Mouse (Mus musculus) forebrain, embryonic 13.5 days (tissue): Measurements from ENCODE around the gene Myo9a. TPM values are rescaled to one million over a fixed set of nuclear protein-coding genes. Genes with fewer than 3 reads are reported as not detected.
A peak's percentile ranks its signal among the peaks of the same experiment; 100 is the strongest.
"Not testable (repeated sequence)": the region's sequence is repeated elsewhere in the genome, so short reads cannot be mapped to it uniquely, and the experiment has no call there.

ENCODE experiments used
- ATAC-seq: fragments of 200-750 bp; cut with Nextera tagmentation; 2 replicates; pipeline ENCODE4 v1.8.0; 2017
- H3K27ac ChIP-seq: fragments of 300-500 bp; sonication (generic); 2 replicates; pipeline ENCODE4 v1.5.1; 2015; ENCODE audit warnings: inconsistent platforms, mild to moderate bottlenecking, moderate library complexity
- H3K27me3 ChIP-seq: fragments of 300-500 bp; sonication (generic); 2 replicates; pipeline ENCODE4 v1.6.1; 2015; ENCODE audit warnings: mild to moderate bottlenecking, inconsistent platforms
- H3K36me3 ChIP-seq: fragments of 300-500 bp; sonication (generic); 2 replicates; pipeline ENCODE4 v1.6.1; 2015; ENCODE audit warnings: mild to moderate bottlenecking, inconsistent platforms; ENCODE audit not compliant: poor library complexity, severe bottlenecking
- H3K4me1 ChIP-seq: fragments of 300-500 bp; sonication (generic); 2 replicates; pipeline ENCODE4 v1.6.1; 2015; ENCODE audit warnings: inconsistent platforms
- H3K4me2 ChIP-seq: fragments of 300-500 bp; sonication (generic); 2 replicates; pipeline ENCODE4 v1.6.1; 2015; ENCODE audit warnings: inconsistent platforms, mild to moderate bottlenecking, moderate library complexity
- H3K4me3 ChIP-seq: fragments of 300-500 bp; sonication (generic); 2 replicates; pipeline ENCODE4 v1.5.1; 2015; ENCODE audit warnings: mild to moderate bottlenecking, inconsistent platforms
- H3K9ac ChIP-seq: fragments of 300-500 bp; sonication (generic); 2 replicates; pipeline ENCODE4 v1.6.1; 2015; ENCODE audit warnings: mild to moderate bottlenecking, inconsistent platforms
- H3K9me3 ChIP-seq: fragments of 300-500 bp; sonication (generic); replicated peaks from 2 replicates; pipeline ENCODE4 v1.6.1; 2016; ENCODE audit warnings: inconsistent platforms
- WGBS: fragments of 180-500 bp; shearing (Covaris S2); methylation state at CpG from one replicate; pipeline ENCODE4 v1.1.7; 2015; 5-methylcytosine and 5-hydroxymethylcytosine counted together
- polyA plus RNA-seq: library from polyadenylated mRNA; unstranded; fragments of >200 nt; fragmentation: Nextera tagmentation; extraction: Ambion mirVana; gene quantifications from 2 replicates; pipeline ENCODE4 v1.2.1, GENCODE M21; 2015

Myo9a gene
- polyA plus RNA-seq, 1 experiment from 2014 or later = 19.2 TPM

DNA sequence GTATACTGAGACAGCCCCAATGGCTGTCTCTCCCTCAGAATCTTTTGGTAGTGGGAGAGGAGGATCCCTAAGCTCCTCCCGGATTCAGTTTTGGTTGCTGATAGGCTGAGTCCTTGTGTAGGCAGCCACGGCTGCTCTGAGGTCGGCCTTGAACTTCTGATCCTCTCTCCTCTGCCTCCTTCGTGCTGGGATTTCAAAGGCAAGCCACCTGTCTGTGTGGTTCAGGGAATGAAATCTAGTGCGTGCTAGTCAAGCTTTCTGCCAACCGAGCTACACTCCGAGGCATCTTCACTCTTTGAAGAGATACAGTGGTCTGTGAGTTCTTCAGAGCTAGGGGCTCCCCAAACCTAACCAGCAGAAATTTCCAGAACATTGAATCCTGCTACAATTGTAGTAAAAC, 202.9 kb downstream of the Myo9a start:
- H3K4me3 ChIP-seq = no peak overlapping the region
- 86% methylated on average over 7 of the region's 7 CpGs for WGBS
- H3K36me3 ChIP-seq = no peaks in the 10 kb centered on the region
- H3K9me3 ChIP-seq = no peaks in the 10 kb centered on the region
- H3K27ac ChIP-seq = no peak overlapping the region
- no peak for ATAC-seq
- no peak overlapping the region for H3K9ac ChIP-seq
- H3K4me2 ChIP-seq = no peak overlapping the region
- no peaks in the 10 kb centered on the region for H3K27me3 ChIP-seq
- no peaks in the 10 kb centered on the region for H3K4me1 ChIP-seq

GRCm38 (mm10) chr9:59955199-59955598, 204.5 kb downstream of the Myo9a start:
- no peaks in the 10 kb centered on the region for H3K9me3 ChIP-seq
- WGBS = 57% methylated on average over 3 of the region's 3 CpGs
- no peak overlapping the region for H3K27ac ChIP-seq
- H3K27me3 ChIP-seq = no peaks in the 10 kb centered on the region
- H3K4me1 ChIP-seq = no peaks in the 10 kb centered on the region
- no peak overlapping the region for H3K9ac ChIP-seq
- H3K4me3 ChIP-seq = no peak overlapping the region
- no peaks in the 10 kb centered on the region for H3K36me3 ChIP-seq
- H3K4me2 ChIP-seq = no peak overlapping the region
- ATAC-seq = no peak

DNA sequence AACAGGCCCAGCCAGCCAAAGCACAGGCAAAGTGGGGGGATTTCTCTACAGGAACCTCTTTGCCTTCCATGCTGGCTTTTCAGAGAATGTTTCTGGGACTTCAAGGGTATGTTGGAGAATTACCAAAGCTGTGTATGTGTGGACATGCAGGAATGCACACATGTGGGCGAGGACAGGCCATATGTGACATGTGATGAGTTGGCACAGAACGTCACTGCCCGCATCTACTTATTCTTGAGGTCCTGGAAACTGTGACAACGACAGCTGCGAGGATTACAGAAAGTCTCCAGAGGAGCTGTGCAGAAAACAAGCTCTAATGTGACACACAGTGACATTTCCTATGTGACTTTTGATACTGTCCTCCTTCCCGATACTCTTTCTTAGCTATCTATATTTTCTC, 205.0 kb downstream of the Myo9a start:
- ATAC-seq = no peak
- Histone ChIP-seq H3K9me3 (no peaks in the 10 kb centered on the region), H3K27me3 (no peaks in the 10 kb centered on the region), H3K4me2 (no peak overlapping the region), H3K27ac (no peak overlapping the region), H3K4me1 (no peaks in the 10 kb centered on the region), H3K36me3 (no peaks in the 10 kb centered on the region), H3K4me3 (no peak overlapping the region), H3K9ac (no peak overlapping the region)
- WGBS = 77% methylated on average over 6 of the region's 6 CpGs

- H3K9me3 ChIP-seq = no peaks in the 10 kb centered on the region
- ATAC-seq = no peak
- no peak overlapping the region for H3K4me2 ChIP-seq
- H3K4me1 ChIP-seq = peaks cover 5% of the 10 kb centered on the region
- no peak overlapping the region for H3K9ac ChIP-seq
- no peak overlapping the region for H3K4me3 ChIP-seq
- H3K27me3 ChIP-seq = no peaks in the 10 kb centered on the region
- no peak overlapping the region for H3K27ac ChIP-seq
- 50% methylated on average over 6 of the region's 6 CpGs for WGBS
- no peaks in the 10 kb centered on the region for H3K36me3 ChIP-seq
Observed at GRCm38 (mm10) chr9:59956496-59956895, 205.8 kb downstream of the Myo9a start.

- 87% methylated on average over 1 of the region's 1 CpGs for WGBS
- not testable (repeated sequence) for ATAC-seq, H3K4me2 ChIP-seq, H3K4me1 ChIP-seq, H3K27ac ChIP-seq, H3K9ac ChIP-seq, H3K36me3 ChIP-seq, H3K9me3 ChIP-seq, H3K4me3 ChIP-seq, H3K27me3 ChIP-seq
Observed at GRCm38 (mm10) chr9:59958115-59958514, 207.4 kb downstream of the Myo9a start.

DNA sequence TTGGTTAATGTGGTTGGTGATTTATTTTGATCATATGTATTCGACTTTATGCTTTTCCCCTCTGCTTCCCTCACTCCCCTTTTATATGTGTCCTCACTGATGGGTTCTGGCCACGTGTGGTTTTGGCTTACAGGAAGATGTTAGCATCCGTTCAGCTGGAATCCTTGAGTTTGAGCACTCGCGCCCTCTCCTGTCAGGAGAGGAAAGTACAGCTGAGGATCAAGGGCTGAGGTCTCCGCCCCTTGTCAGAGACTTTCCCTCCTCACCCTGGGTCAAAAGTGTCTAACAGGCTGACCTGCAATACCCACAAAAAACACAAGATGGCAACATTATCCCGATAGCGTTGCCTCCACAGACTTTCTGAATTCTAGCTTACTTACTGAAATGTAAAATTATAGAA, 208.6 kb downstream of the Myo9a start:
- Histone ChIP-seq H3K36me3 (no peaks in the 10 kb centered on the region), H3K4me3 (no peak overlapping the region), H3K27ac (no peak overlapping the region), H3K9ac (no peak overlapping the region), H3K4me1 (peaks cover 9% of the 10 kb centered on the region), H3K27me3 (no peaks in the 10 kb centered on the region), H3K4me2 (no peak overlapping the region), H3K9me3 (no peaks in the 10 kb centered on the region)
- peak; percentile 51; the same call in 1 of the 2 replicates for ATAC-seq
- WGBS = 2% methylated on average over 8 of the region's 8 CpGs

- ATAC-seq = no peak
- no peak within 1 kb of the TSS for H3K9ac ChIP-seq
Observed at GRCm38 (mm10) chr9:59960559-59960958, 209.9 kb downstream of the Myo9a start, which contains the start of gene Nr2e3. TSS of gene Nr2e3 (minus strand) at chr9:59960659.

DNA sequence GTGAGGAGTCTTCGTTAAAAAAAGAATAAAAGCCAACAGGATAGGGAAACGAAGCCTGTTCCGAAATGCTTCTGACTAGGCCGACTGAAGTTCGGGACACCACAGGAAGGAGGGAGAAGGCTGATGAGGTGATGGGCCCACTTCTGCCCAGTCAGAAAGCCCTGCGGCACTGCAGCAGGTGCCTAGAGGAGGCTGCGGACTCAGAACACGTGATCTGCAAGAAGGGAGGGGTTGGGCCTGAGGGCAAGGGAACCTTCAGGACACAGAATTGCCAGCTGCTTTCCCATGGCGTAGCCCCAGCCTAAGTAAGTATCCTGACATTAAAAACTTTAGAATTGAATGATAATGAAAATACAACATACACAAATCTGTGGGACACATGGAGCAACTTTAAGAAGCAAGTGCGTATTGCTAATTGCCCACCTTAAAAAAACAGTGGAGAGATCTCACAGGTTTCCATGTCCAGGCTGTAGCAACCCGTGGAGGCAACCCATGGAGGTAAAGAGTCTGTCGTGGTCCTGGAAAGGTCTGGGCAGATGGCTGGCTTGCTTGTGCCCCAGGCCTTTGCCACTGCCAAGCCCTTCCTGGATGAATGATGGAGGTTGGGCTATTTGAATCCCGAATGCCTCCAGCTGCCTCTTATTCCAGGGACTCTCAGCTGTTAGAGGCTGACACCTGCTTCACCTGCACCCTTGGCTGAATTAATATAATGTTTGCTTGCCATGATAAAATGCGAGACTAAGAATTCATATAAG, 210.7 kb downstream of the Myo9a start:
- H3K36me3 ChIP-seq = no peaks in the 10 kb centered on the region
- H3K27ac ChIP-seq = no peak overlapping the region
- WGBS = 54% methylated on average over 14 of the region's 14 CpGs
- no peak overlapping the region for H3K4me2 ChIP-seq
- peaks cover 9% of the 10 kb centered on the region for H3K4me1 ChIP-seq
- no peak overlapping the region for H3K9ac ChIP-seq
- no peak overlapping the region for H3K4me3 ChIP-seq
- no peaks in the 10 kb centered on the region for H3K27me3 ChIP-seq
- H3K9me3 ChIP-seq = no peaks in the 10 kb centered on the region
- no peak for ATAC-seq

More at GRCm38 (mm10) chr9:59960559-59960958, 209.9 kb downstream of the Myo9a start, which contains the start of gene Nr2e3:
- WGBS = 89% methylated on average over 10 of the region's 10 CpGs
- Histone ChIP-seq H3K4me3 (no peak within 1 kb of the TSS), H3K27me3 (no peaks in the 10 kb centered on the region), H3K4me1 (peaks cover 9% of the 10 kb centered on the region), H3K27ac (no peak within 1 kb of the TSS), H3K36me3 (no peaks in the 10 kb centered on the region), H3K9me3 (no peaks in the 10 kb centered on the region), H3K4me2 (no peak within 1 kb of the TSS)

GRCm38 (mm10) chr9:59964367-59964766, 213.7 kb downstream of the Myo9a start:
- H3K9me3 ChIP-seq = no peaks in the 10 kb centered on the region
- peaks cover 9% of the 10 kb centered on the region for H3K4me1 ChIP-seq
- no peak overlapping the region for H3K4me3 ChIP-seq
- ATAC-seq = no peak
- no peak overlapping the region for H3K27ac ChIP-seq
- no peak overlapping the region for H3K9ac ChIP-seq
- H3K36me3 ChIP-seq = no peaks in the 10 kb centered on the region
- H3K4me2 ChIP-seq = no peak overlapping the region
- WGBS = 63% methylated on average over 3 of the region's 3 CpGs
- no peaks in the 10 kb centered on the region for H3K27me3 ChIP-seq

DNA sequence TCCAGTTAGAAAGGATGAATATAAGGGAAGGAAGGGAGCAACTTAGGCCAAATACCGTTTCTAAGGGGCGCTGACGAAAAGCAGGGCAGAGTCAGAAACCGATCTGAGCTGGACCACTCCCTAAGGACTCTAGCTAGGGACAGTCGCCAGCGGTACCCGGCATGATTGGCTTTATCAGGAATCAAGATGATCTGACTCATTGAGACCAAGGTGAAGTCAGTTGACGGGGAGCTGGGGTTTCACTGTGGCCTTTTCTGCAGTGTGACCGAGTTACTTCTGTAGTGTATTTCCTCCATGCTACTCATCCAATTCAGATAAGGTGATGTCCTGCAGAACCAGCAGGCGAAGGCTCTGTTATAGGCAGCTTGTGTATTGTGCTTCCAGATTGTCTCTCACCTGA, 214.3 kb downstream of the Myo9a start:
- no peaks in the 10 kb centered on the region for H3K9me3 ChIP-seq
- no peaks in the 10 kb centered on the region for H3K36me3 ChIP-seq
- ATAC-seq = no peak
- H3K27me3 ChIP-seq = no peaks in the 10 kb centered on the region
- no peak overlapping the region for H3K4me3 ChIP-seq
- peaks cover 9% of the 10 kb centered on the region for H3K4me1 ChIP-seq
- H3K4me2 ChIP-seq = no peak overlapping the region
- no peak overlapping the region for H3K27ac ChIP-seq
- WGBS = 87% methylated on average over 10 of the region's 10 CpGs
- H3K9ac ChIP-seq = no peak overlapping the region

GRCm38 (mm10) chr9:59969383-59969782, 218.7 kb downstream of the Myo9a start:
- no peaks in the 10 kb centered on the region for H3K27me3 ChIP-seq
- H3K4me3 ChIP-seq = no peak overlapping the region
- no peak overlapping the region for H3K9ac ChIP-seq
- H3K4me1 ChIP-seq = no peaks in the 10 kb centered on the region
- ATAC-seq = peak; percentile 77; the same call in 1 of the 2 replicates
- WGBS = 27% methylated on average over 6 of the region's 6 CpGs
- H3K4me2 ChIP-seq = no peak overlapping the region
- H3K9me3 ChIP-seq = no peaks in the 10 kb centered on the region
- no peaks in the 10 kb centered on the region for H3K36me3 ChIP-seq
- H3K27ac ChIP-seq = no peak overlapping the region

- 65% methylated on average over 4 of the region's 4 CpGs for WGBS
Observed at GRCm38 (mm10) chr9:59971263-59971662, 220.6 kb downstream of the Myo9a start.

More at GRCm38 (mm10) chr9:59971263-59971662, 220.6 kb downstream of the Myo9a start:
- H3K27ac ChIP-seq = no peak overlapping the region
- ATAC-seq = no peak
- H3K27me3 ChIP-seq = no peaks in the 10 kb centered on the region
- H3K9me3 ChIP-seq = no peaks in the 10 kb centered on the region
- H3K4me1 ChIP-seq = no peaks in the 10 kb centered on the region
- H3K4me3 ChIP-seq = no peak overlapping the region
- no peak overlapping the region for H3K4me2 ChIP-seq
- no peaks in the 10 kb centered on the region for H3K36me3 ChIP-seq
- no peak overlapping the region; the same call in 1 of the 2 replicates for H3K9ac ChIP-seq
